Mouse (Mus musculus): ENCODE data around the gene Klri2.
"Not testable (repeated sequence)": the region's sequence is repeated elsewhere in the genome, so short reads cannot be mapped to it uniquely, and the experiment has no call there.

Gene Klri2

GRCm38 (mm10) chr6:129740069-129740721 lies at the start of gene Klri2:
TSS of gene Klri2 (minus strand) at chr6:129740484.
- DNase-seq (ENCODE audit: low spot score in 2 of 2), result no peak

DNA sequence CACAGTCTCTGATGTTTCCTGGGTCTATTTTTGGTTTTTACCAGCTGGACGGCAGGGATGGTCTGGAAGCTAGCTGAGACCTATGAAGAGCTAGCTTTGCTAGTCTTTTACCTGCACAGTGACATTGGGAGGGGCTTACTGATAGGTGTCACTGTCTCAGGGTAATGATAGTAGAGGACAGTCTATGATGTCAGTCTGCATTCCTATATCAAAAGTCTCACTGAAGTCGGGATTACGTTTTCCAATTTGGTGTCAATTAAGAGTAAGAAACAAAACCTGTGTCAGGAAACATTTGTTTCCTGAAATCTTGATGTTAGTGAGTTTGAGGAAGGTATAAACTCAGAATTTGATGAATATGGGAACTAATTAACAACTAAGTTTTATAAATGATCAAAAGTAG lies 43.9 kb upstream of the Klri2 start, which contains the start of gene Gm156:
Gene Gm156, minus strand, starts transcription at position 101 of the 400 bp plus-strand sequence.
- DNase-seq (ENCODE audit: low spot score in 2 of 2), result not testable (repeated sequence)

DNA sequence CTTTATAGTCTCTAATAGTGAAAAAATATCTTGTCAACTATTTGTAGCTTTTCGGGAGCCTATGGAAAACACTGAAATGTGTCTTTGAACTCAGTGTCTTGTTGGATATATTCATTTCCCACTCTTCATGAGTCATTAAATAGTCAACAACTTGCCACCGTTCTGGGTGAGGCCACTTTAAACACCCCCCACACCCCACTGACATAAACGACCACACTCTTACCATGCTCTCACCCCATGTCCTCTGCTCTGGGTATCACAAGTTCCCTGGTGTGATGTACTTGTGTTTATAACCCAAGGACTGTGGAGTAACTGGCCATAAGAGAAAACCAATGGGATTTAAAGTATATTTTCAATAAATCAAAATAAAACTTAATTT lies 7.4 kb upstream of the Klri2 start:
- DNase-seq (ENCODE audit: low spot score in 2 of 2), result no peak

GRCm38 (mm10) chr6:129747016-129747653 lies 6.9 kb upstream of the Klri2 start:
- no peak for DNase-seq (ENCODE audit: low spot score in 2 of 2)

GRCm38 (mm10) chr6:129746151-129746550 lies 5.9 kb upstream of the Klri2 start:
- DNase-seq (ENCODE audit: low spot score in 2 of 2), result no peak

- DNase-seq (ENCODE audit: low spot score in 2 of 2), result no peak
Observed at GRCm38 (mm10) chr6:129736414-129736813, 3.9 kb downstream of the Klri2 start.

DNA sequence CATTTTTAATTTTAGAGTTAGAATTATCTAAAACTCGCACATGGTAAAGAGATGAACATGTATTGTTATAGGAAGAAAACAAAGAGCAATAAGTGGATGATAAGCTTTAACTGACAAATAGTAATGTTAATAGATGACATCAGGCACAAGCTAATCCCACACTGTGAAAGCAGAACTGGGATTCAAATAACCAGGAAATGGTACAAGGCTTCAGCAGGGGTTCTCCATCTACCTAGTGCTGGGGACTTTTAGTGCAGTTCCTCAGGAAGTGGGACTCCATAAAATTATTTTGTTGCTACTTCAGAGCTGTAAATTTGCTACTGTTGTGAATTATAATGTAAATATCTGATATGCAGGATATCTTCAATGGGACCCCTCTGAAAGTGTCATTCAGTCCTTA lies 13.0 kb downstream of the Klri2 start:
- DNase-seq (ENCODE audit: low spot score in 2 of 2), result no peak

DNA sequence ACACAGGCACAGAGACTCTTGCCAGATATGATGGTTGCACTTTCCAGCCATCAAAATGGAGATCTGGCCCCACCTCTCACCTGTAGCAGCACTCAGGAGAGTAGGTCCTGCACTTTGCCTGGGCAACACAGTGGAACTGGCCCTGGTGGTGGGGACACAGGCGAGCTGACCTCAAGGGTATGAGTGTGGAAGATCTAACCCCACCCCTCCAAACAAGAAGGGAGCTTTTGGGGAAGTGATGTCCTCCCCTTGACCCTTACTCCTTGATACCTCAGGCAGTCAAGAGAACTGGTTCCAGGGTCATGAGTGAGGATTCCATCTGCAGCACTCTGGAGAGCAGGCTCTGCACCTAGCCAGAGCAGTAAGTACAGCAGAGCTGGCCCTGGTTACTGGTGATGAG lies 18.9 kb downstream of the Klri2 start:
- no peak for DNase-seq (ENCODE audit: low spot score in 2 of 2)

- no peak for DNase-seq (ENCODE audit: low spot score in 2 of 2)
Observed at GRCm38 (mm10) chr6:129720487-129720886, 19.8 kb downstream of the Klri2 start.

DNA sequence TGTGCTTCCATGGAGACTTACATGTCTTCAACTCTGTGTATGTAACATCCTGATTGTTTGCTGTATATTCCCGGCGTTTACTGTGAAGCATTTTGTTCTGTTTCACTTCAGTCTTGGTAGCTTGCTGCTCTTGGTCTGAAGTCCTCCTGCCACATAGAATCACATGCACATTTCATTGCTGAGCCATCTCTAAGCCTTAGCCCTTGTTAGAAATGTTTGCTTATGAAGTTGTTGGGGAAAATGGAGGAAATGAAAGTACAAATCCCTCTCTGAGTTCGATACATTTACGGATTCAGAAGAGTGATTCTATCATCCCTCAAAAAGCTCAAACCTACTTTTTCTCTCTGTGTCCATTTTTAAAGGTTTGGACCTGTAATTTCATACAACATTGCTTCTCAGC lies 23.3 kb downstream of the Klri2 start, which contains the start of gene Klri1:
Gene Klri1, minus strand, starts transcription at position 101 of the 400 bp plus-strand sequence.
- DNase-seq (ENCODE audit: low spot score in 2 of 2), result no peak

DNA sequence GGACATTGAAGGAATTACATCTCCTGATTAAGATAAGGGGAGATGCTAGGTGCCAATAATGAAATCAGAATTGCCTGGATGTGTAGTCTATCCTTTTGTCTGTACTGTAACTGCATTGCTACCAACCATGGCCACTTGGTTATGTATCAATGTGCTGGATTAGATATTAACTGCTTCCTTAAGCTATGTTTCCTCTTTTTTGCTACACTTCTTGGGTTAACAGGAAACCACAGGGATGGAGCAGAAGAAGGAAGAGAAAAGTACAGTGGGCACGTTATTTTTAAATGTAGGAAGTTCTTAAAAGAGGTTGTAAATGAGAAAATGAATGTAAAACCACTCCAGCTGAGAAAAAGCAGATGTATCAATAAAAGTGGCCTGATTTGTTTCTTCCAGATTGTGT lies 26.7 kb downstream of the Klri2 start:
- DNase-seq (ENCODE audit: low spot score in 2 of 2), result no peak

- DNase-seq (ENCODE audit: low spot score in 2 of 2), result not testable (repeated sequence)
Observed at GRCm38 (mm10) chr6:129691436-129691835, 48.8 kb downstream of the Klri2 start.

GRCm38 (mm10) chr6:129680379-129680778 lies 59.9 kb downstream of the Klri2 start:
- no peak for DNase-seq (ENCODE audit: low spot score in 2 of 2)

Data from right cerebral cortex, postnatal 36 days (tissue).